In genomic region chr5:100381094-100381493, GRCm38 (mm10) we compare ENCODE assay signal across 16 mouse cellular contexts. TPM values are rescaled to one million over a fixed set of nuclear protein-coding genes. Genes with fewer than 3 reads are reported as not detected.
DNase-seq lines count a peak whose midpoint lies in the region; ATAC-seq and TF ChIP-seq lines count a peak whose summit lies in the region.
"Had no signal": no experiment of that assay in that cellular context is flagged by ENCODE, and none has a peak within 500 bp of the region (broad histone marks: within the 10 kb centered on the region; RNA-seq: fewer than 3 reads in every experiment).

No protein-coding gene starts in this region.

- WGBS in liver, adult 2 months = 54% methylated on average over 7 of the region's 7 CpGs
- WGBS in liver, embryonic 12.5 days (ENCODE audit: insufficient replicate concordance) = 91% methylated on average over 7 of the region's 7 CpGs
- WGBS in intestine, embryonic 15.5 days = 93% methylated on average over 7 of the region's 7 CpGs
- 61% methylated on average over 7 of the region's 7 CpGs for WGBS in cerebellum, adult 2 months

- peaks cover 17% of the 10 kb centered on the region for H3K4me1 ChIP-seq in liver, adult 2 months (ENCODE audit: control insufficient read depth, insufficient read depth, low read length)
- no peaks in the 10 kb centered on the region for H3K4me1 ChIP-seq in liver, embryonic 12.5 days
- no peaks in the 10 kb centered on the region for H3K4me1 ChIP-seq in intestine, embryonic 15.5 days (replicated peaks)
- H3K4me1 ChIP-seq in cerebellum, adult 2 months (ENCODE audit: control insufficient read depth, insufficient read depth, low read length) = no peaks in the 10 kb centered on the region
- H3K4me1 ChIP-seq: forebrain, embryonic 12.5 days; liver, embryonic 15.5 days had no signal

- TF ChIP-seq POLR2A in liver, adult 2 months (IDR thresholded peaks at IDR 0.05; ENCODE audit: extremely low read depth, insufficient read depth, low read length) = no peak
- TF ChIP-seq POLR2A in cerebellum, adult 2 months (IDR thresholded peaks at IDR 0.05; ENCODE audit: borderline replicate concordance, insufficient read depth, low read length) = no peak

- no peak overlapping the region for H3K9ac ChIP-seq in liver, adult 2 months (ENCODE audit: low read depth, low read length)
- no peak overlapping the region for H3K9ac ChIP-seq in liver, embryonic 12.5 days
- no peak overlapping the region for H3K9ac ChIP-seq in intestine, embryonic 15.5 days
- H3K9ac ChIP-seq: forebrain, embryonic 12.5 days; liver, embryonic 15.5 days had no signal

- no peak for ATAC-seq in liver, embryonic 12.5 days
- no peak for ATAC-seq in intestine, embryonic 15.5 days
- ATAC-seq: activated CD4-positive, CD25-positive, alpha-beta regulatory T cell, adult 4 months; hindbrain, postnatal 0 days; midbrain, embryonic 16.5 days had no signal

- H3K79me2 ChIP-seq in liver, adult 2 months (ENCODE audit: control insufficient read depth, insufficient read depth, low read length) = no peaks in the 10 kb centered on the region

- no peaks in the 10 kb centered on the region for H3K27me3 ChIP-seq in liver, adult 2 months (ENCODE audit: control insufficient read depth, insufficient read depth, low read length)
- H3K27me3 ChIP-seq in liver, embryonic 12.5 days (replicated peaks) = no peaks in the 10 kb centered on the region
- H3K27me3 ChIP-seq in intestine, embryonic 15.5 days (replicated peaks) = no peaks in the 10 kb centered on the region
- H3K27me3 ChIP-seq in cerebellum, adult 2 months (ENCODE audit: control insufficient read depth, insufficient read depth, low read length) = no peaks in the 10 kb centered on the region
- H3K27me3 ChIP-seq: forebrain, embryonic 12.5 days; liver, embryonic 15.5 days had no signal

- peak; percentile 59 for DNase-seq in liver, adult 2 months (ENCODE audit: extremely low read depth, low read depth, low spot score)
- DNase-seq in left cerebral cortex, adult 9 months (ENCODE audit: low spot score in 2 of 2) = peak; percentile 38 to 67
- peak; percentile 80 for DNase-seq in telencephalon, adult 2 months (ENCODE audit: low read depth, low spot score)
- DNase-seq in cerebellum, adult 8-10 months = no peak
- no peak for DNase-seq in cerebellum, adult 2 months
- DNase-seq: cerebellum, postnatal 36 days; gastrocnemius, postnatal 14 days; lung, postnatal 4 days; thymus, adult 2 months had no signal

- no peak for TF ChIP-seq CTCF in liver, adult 2 months (IDR thresholded peaks at IDR 0.05; ENCODE audit: low read depth, low read length)
- no peak for TF ChIP-seq CTCF in cerebellum, adult 2 months (IDR thresholded peaks at IDR 0.05; ENCODE audit: borderline replicate concordance, insufficient read depth, low read depth, low read length)

- peak overlapping the region; percentile 74 for H3K27ac ChIP-seq in liver, adult 2 months (replicated peaks; ENCODE audit: insufficient read depth, low read depth, low read length)
- H3K27ac ChIP-seq in liver, embryonic 12.5 days = no peak overlapping the region
- H3K27ac ChIP-seq in intestine, embryonic 15.5 days = peak overlapping the region; percentile 54; the same call in 1 of the 2 replicates
- no peak overlapping the region for H3K27ac ChIP-seq in cerebellum, adult 2 months (ENCODE audit: insufficient read depth, low read length)
- H3K27ac ChIP-seq: forebrain, embryonic 12.5 days; hindbrain, postnatal 0 days; liver, embryonic 15.5 days had no signal

- H3K4me3 ChIP-seq in liver, adult 2 months (ENCODE audit: insufficient read depth, low read depth, low read length) = no peak overlapping the region
- H3K4me3 ChIP-seq in liver, embryonic 12.5 days = no peak overlapping the region
- no peak overlapping the region for H3K4me3 ChIP-seq in intestine, embryonic 15.5 days (replicated peaks)
- H3K4me3 ChIP-seq in cerebellum, adult 2 months (replicated peaks; ENCODE audit: insufficient read depth, low read depth, low read length) = no peak overlapping the region
- H3K4me3 ChIP-seq: forebrain, embryonic 12.5 days; liver, embryonic 15.5 days had no signal

- peaks cover 68% of the 10 kb centered on the region for H3K36me3 ChIP-seq in liver, adult 2 months (ENCODE audit: control insufficient read depth, insufficient read depth, low read length)
- peaks cover 98% of the 10 kb centered on the region for H3K36me3 ChIP-seq in liver, embryonic 12.5 days
- H3K36me3 ChIP-seq in intestine, embryonic 15.5 days = peaks cover 51% of the 10 kb centered on the region

- H3K9me3 ChIP-seq in liver, embryonic 12.5 days (replicated peaks) = no peaks in the 10 kb centered on the region
- H3K9me3 ChIP-seq in intestine, embryonic 15.5 days = no peaks in the 10 kb centered on the region
- H3K9me3 ChIP-seq: forebrain, embryonic 12.5 days; liver, embryonic 15.5 days had no signal

- no peak overlapping the region for H3K4me2 ChIP-seq in liver, embryonic 12.5 days
- H3K4me2 ChIP-seq in intestine, embryonic 15.5 days (replicated peaks) = no peak overlapping the region
- H3K4me2 ChIP-seq: forebrain, embryonic 12.5 days; liver, embryonic 15.5 days had no signal

RNA-seq across cellular contexts. Expression of gene Sec31a, which starts 34.9 kb away (rescaled TPM):
- total RNA-seq in liver, adult 2 months (2014; rRNA removed) = 76.1 and 84.8 TPM in 2 replicates
- polyA plus RNA-seq in liver, adult 2 months (2012; rRNA removed) = 162 and 188 TPM in 2 replicates
- polyA plus RNA-seq in liver, embryonic 12.5 days (2016; fragmentation: Nextera tagmentation; extraction: Ambion mirVana) = 65.0 and 67.0 TPM in 2 replicates
- 179 and 181 TPM in 2 replicates for polyA plus RNA-seq in intestine, embryonic 15.5 days (2015; fragmentation: Nextera tagmentation; extraction: Ambion mirVana)
- polyA plus RNA-seq in cerebellum, adult 2 months (2012; rRNA removed) = 117 and 129 TPM in 2 replicates

Comparison
In these comparisons a context has a peak if more than half of its experiments do, and no peak if none do; other contexts are left out.
1. H3K27ac ChIP-seq: peak in liver, adult 2 months (single experiment) and intestine, embryonic 15.5 days (single experiment); none in liver, embryonic 12.5 days (single experiment) and cerebellum, adult 2 months (single experiment).
2. DNase-seq: peak in liver, adult 2 months (single experiment), left cerebral cortex, adult 9 months (2 of 2) and telencephalon, adult 2 months (single experiment); none in cerebellum, adult 8-10 months (single experiment) and cerebellum, adult 2 months (0 of 2).